Mouse (Mus musculus): ENCODE results near the gene Dlgap4.

- TF ChIP-seq FLI1 (IDR thresholded peaks at IDR 0.05; ENCODE audit: low read length): no peak
- TF ChIP-seq GATA1 (IDR thresholded peaks at IDR 0.05; ENCODE audit: borderline replicate concordance, low read length): no peak
Measured at GRCm38 (mm10) chr2:156774738-156775454, 161.4 kb downstream of the Dlgap4 start, which contains the start of gene Myl9.
